Mouse (Mus musculus) retina, postnatal 1 day (tissue): ENCODE measurements at regions not wholly inside any gene's neighbourhood (a gene's known extent, or its start where the extent isn't known, plus 50 kb on each side); places are given as distances from the start of the nearest gene placed in this dataset.

Experiments
- DNase-seq: peaks from one replicate; pipeline ENCODE4 v3.0.0-alpha.2; 2012

DNA sequence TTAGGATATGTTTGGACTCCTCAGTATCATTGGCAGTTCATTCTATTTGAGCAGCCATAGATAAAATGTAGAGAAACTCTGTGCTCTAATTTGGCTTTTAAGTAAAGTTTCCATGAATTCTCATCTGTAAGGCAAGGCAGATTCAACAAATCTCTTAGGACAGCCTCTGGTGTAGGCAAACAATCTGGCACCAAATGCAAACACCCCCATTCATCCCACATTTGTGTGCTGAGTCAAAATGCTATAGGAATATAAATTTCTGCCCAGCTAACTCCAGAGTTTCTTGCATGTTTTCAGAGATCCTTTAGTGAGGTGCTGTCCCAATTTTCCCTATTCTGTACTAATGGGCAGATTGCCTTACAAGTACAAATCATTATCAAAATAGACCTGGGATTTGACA is 695.7 kb upstream of the Kif18a start:
- no peak for DNase-seq

DNA sequence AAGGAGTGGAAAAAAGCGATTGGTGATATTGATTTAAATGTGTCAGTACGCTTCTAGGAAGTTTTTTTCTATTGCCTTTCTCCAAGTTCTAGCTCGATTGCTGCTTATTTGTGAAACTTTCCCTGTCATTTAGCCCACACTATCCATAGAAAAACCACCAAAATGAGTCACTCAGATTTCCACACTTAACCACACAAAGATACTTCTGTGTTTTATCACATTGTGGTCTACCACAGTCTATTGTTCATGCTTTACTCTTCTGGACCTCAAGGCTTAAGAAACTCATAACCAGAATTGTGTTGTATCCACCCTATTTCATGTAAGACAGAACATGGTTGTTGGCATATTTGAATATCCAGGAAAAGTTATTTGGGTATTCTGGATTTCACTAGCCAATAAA is 687.0 kb upstream of the Kif18a start:
- no peak for DNase-seq

DNA sequence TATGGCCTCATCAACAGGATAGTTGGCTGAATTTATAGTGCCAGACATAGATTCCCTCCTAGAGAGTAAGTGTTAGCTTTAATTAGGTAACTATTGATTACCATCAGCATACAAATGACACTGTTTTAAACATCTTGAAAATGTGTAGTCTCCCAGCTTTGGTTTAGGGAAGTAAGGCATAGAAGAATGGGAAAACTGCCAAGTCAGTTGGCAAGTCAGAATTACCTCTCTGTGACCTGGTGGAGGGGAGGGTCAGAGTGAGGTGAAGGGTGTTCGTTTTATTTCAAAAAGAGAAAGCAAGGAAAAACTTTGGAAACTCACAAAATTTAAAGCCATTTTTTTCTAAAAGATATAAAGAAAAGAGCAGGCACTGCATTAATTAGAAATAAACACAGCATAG is 680.2 kb upstream of the Kif18a start:
- no peak for DNase-seq

DNA sequence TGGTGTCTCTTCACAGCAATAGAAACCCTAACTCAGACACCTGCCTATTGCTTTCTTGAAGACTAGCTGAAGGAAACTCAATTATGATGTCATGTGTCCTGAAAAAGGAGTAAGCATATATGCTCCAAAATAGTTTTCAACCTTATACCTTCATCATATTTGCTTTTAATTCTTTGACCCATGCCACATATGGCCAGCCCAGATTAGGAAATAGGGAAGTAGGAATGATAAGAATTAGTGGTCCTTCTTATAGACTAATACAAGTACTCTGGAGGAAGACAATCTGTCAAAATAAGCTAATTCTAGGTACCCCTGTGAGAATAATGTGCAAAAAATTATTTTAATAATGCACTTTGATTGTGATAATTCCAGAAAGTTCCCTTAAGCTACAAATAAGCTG is 661.0 kb upstream of the Kif18a start:
- no peak for DNase-seq

DNA sequence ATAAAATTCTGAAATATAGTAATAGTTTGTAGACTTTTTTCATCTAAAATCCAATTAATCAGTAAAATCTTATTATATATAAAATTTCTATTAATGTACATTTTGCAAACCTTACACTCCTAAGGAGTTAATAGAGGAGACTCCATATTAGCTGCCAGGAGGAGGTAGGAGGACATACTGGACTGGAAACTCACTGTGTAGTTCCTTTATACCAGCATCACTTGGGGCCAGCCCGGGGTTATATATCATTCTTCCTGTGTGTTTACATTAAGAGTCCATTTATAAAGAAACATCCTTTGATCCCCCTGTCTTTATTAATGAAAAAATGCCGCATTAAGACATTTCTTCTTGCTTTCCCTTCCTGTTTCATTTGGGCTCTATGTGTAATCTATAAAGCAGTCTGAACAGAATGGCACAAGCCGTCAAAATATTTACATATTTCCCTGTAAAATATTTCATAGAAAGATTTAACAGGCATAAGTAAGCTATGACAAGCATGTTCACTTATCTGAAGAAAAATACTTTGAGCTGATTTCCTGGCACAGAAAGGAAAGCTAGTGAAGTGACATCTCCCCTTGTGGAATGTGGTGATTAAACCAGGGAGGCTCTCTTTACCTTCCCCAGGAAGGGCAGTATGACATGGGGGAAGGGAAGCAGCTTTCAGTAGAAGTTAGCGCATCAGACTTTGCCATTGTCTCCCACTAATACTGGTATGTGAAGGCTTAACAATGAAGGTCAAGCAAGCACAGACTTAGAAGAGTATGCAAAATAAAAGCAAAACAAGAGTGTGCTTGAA is 658.0 kb upstream of the Kif18a start:
- peak; percentile 1 for DNase-seq

DNA sequence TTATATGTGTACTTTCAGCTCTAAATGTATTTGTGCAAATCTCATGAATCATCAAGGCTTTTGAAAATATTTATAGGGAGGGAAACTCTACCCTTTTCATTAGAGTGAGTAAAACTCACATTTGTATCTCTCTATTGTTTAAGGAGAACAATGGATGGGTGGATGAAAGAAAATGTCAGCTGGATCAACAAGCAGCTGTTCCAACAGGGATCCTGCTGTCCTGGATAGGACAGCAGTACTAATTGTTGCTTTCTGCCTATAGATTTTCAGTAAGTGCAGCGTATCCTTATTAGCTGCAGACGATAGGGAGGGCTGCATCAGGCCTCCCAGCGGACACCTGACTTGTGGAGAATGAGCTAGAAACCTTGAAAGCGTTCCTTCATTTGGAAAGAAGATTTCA is 644.9 kb upstream of the Kif18a start:
- peak; percentile 44 for DNase-seq

DNA sequence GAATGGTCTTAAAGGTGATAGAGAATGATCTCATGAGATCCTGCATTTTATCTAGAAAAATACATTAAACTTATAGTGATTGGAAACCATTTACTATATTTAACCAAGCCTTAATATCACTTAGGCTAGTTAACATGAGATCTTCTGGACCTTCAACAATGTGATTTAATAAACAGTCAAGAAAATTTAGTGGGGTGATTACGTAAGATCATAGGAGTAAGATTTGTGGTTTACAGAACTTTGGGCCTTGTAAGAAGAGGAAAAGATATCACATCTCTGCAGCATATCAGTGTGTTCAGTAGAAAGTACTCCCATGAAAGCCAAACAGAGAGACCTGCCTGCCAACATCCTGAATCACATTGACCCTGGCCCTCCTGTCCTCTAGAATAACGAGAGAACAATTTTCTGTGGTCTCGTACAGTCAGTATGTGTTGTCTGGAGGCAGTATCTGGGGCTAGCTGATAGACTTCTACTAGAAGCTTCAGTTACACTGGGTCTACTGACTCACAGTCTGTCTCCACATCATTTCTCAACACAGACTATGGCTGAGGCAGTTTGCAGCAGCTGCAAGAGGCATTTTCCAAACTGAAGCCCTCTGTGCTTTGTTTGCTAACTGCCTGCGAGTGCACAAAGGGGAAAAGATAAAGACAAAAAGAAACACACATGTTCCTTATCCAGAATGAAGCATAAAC is 619.7 kb upstream of the Kif18a start:
- peak; percentile 24 for DNase-seq

DNA sequence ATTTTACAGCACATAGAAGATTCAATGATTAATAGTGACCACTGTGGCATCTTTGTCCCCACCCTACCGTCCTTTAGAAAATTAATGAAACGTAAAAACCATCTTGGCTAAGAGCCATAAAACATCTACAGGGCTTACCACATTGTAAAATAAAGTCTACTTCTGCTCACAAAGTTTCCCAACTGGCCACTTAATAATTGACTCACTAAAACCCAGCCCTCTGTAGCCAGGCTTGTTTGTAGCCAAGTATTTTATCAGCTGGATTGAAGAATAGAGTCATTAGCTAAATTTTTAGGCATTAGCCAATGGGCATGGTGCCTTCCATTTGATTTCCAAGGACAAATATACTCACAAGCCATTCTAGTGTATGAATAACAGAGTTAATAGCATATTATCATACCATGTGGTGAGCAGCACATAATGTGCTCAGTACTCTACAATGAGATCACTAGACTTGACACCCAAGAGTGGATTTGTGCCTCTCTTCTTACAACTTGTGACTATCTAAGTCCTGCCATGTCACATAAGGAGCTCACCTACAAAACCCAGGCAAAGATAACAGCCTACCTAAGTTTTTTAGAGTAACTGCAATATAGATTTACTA is 602.7 kb upstream of the Kif18a start:
- DNase-seq, result peak; percentile 28

DNA sequence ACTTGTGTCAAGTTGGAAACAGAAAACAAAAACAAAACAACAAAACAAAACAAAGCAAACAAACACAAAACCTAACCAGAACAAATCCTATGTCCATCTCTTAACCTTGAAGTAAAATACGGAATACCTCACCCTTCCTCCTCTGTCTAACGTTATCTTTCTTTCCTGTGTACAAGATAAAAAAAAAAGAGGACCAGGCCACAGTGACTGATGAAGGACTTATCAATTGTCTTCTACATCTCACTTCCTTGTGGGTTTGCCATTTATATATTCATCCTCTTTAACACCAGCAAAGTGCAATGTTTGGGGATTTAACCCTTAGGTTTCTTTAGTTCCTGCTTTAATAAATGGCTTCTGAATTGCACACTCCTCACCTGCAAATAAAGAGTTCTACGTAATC is 599.0 kb upstream of the Kif18a start:
- DNase-seq, result no peak

DNA sequence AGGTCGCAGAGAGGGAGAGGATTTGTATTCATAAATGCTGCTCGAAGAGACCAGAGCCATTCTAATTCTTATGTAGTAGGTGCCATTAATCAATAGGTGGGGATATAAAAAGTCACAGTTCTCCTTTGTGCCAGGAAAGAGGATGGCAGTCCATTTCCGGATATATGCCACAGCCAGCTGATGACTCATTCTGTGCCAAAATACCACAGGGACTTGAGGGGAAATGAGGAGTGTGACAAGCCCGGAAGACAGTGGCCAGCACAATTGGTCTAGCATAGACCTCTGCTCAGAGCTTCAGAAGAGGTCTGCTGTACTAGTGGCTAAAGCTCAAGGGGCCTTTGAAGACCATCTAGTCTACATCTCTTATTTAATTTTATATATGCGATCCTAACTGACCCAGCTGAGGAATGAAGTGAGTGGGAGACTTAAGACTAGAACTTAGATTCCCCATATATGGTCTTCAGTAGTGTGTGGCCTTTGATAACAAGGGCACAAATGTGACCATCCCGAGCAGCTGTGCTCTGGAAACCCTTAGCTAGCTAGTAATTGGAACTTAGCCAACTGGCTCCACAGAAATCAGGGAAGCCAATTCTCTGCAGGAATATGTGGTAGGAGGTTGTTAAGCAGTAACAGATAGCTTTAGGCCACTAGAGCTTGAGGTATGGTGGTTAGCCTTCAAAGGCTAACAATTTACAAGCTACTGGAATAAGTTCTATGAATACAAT is 594.4 kb upstream of the Kif18a start:
- no peak for DNase-seq

DNA sequence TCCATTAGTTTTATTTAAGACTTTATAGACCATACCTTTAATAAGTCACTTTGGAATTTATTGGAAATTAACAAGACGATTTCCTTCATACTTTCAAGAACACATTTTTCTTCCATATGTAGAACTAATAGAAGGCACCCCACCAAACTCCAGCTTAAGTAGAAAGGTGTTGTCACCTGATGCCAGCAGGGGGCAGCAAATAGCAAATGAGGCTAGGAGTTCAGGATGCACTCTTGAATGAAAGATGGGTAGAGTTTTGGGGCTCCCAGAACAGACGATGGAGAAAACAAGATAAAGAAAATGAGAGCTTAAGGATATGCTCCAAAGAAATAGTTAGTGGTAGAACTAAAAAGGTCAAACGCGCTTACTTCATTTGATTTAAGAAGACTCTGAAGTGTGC is 590.4 kb upstream of the Kif18a start:
- peak; percentile 72 for DNase-seq

DNA sequence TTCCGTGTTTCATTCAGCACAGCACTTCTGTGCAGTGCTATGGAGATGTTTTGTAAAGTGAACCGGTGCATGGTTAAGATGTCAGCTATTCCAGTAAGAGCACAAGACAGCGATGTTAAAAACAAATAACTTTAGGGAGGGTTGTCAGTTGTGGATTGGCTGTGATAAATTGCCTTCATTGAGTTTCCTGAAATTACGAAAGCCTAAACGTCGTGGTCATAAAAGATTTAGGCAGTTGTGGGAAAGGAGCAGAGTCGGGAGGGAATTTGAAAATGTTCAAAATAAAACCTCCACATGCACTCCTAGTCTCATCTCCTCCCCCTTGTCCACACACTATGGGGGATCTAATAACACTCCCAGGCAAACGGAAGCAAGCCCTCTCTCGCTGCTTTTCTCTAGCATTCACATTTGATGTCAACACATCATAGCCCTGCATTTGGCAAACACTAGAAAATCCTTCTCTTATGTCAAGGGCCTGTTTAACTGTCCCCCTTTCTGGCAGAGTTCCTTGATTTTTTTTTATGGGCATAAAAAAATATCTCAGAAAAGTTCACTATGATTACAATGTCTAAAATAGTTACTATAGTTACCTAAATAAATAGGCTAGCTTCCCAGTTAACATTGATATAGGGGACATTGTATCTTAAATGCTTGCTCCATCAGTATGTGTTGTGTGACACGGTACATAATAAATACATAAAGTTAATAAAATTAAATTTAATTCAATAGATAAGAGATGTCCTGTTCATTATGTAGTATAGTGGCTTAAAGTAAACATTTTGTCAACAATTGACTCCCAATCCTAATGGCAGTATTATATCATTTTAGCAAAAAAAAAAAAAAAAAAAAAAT is 589.2 kb upstream of the Kif18a start:
- DNase-seq, result no peak

DNA sequence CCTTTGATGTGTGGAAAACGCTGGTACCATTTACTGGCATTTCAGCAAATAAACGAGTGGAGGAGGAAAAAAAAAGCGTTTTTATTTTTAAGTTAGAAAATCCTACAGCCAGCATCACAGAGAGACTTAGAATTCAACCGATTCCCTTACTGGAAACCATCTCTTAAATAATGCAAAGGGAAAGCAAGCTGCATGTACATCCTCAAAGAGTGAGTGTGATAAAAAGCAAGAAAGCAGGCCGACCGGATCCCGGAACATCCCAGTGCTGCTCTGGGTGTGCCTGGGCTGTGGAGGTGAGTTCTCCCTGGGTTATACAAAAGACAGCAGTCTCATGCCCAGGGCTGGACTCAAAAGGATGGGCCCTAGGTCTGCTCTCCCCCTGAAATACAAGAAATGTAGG is 579.2 kb upstream of the Kif18a start:
- DNase-seq, result no peak

DNA sequence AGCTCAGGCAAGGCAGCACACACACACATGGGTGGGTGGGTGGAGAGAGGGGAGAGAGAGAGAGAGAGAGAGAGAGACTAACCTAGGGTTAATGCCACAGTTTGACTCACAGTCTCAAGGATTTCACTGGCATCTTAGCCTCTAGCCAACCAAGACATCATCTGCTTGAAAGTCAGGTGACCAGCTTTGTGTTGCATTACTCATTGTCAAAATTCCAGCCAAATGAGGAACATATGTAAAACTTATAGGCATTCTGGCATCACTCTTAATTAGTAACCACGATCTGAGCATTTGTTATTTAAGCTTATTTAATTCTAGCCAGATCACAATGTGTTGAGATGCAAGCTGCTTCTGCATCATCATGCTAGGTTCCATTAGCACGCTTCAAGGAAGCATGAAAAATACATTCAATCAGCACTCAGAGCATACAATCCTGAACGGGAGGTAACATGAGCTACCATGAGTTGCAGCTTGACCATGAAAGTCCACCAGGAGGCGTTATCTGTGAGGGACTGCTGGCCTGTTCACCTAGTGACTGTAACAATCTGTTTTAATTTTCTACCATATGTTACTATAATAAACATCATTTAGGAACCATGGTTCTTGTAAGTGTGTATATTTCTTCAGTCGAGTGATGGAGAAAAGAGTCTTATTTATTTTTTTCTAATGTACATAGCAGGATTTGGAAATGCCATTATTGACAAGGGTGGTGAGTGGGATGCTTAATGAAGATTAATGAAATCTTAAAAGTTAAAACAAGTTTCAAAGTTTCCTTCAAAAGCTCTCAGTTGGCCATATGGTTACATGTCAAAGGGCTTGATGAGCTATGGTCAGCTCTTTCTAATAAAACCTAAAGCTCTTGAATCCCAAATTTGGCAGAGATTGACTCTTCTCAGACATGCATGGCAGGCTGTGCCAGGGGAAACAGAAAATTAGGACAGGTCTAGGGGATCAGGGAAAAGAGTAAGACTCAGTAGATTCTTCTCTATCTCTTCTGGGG is 572.4 kb upstream of the Kif18a start:
- DNase-seq, result no peak

DNA sequence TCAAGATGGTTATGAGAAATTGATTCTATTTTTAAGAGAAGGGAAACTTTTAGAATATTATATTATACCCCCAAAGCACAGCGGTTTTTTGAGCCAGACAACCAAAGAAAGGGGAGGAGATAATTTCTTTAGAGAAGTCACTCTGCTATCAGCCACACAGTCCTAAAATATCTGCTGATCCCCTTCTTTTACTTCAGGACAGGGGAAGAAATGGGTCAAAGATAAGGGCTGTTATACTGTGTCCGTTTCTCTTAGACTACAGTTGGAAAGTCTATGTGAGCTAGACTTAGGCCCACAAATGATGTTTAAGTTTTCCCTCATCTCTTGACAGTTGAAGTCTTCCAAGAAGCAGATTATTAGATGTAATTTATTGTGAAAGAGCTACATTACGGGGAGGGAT is 538.5 kb upstream of the Kif18a start:
- DNase-seq, result no peak

DNA sequence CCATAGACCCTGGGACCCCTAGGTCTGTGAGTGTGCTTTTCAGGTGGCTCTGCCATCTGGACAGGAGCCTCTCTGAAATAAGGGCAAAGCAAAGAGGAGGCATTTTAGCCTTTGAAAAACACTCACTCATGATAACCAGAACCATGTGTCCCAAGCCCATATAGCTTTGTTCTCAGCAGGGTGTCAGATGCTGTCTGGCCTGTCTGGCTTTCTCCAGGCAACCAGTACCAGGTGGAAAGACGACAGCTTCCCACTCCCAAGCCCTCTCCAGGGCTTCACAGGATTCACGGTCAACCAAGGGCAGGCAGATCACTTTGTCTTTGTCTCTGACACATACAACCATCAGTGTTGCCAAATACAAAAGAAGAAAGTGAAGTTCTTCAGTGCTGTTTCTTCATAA is 537.0 kb upstream of the Kif18a start:
- DNase-seq, result no peak

DNA sequence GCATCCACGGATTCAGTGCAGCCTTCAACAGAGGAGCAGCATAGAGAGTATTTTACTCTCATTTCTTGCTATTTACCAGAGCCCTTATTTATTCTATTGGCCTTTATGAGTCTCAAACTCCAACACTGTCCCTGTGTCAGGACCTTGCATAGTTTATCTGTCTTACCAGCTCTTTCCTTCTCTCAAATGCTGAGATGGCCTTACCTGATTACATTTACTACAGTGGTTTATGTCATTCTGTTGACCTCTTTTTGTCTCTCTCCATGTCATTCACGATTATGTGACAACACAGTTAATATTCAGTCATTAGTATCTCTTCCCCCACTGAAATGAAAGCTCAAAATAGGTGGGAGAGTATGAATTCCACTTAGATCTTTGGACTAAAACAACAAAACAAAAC is 535.7 kb upstream of the Kif18a start:
- no peak for DNase-seq

DNA sequence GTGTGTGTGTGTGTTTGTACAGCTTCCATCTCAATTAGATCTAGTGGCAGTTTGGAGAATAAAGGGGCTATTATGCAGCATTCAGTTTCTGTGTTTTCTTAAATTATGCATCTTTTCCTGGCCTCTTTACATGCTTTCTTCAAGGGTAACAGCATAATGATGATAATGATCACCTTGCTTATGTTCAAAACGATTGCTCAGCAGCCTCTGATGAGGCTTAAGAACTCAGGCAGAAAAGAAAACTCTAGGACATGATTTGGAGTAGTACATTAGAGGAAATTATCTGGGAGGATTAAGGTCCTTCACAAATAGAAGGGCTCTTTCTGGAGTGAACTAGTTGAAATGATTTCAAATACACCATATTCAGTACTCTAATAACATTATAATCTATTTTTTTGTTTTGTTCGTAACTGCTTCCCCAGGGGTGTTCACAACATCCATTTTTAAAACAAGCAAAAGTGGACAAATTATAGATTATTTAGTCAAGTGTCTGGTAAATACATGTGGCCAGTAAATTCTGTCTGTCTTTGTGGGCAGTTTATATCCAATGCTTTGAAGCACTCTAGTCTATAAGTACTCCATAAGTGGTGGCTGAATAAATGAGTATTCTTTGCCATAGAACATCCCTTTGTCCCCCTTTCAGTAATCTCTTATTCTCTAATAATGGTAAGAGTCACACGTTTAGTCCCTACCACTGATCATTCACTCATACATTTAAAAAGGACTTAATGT is 526.9 kb upstream of the Kif18a start:
- peak; percentile 14 for DNase-seq

DNA sequence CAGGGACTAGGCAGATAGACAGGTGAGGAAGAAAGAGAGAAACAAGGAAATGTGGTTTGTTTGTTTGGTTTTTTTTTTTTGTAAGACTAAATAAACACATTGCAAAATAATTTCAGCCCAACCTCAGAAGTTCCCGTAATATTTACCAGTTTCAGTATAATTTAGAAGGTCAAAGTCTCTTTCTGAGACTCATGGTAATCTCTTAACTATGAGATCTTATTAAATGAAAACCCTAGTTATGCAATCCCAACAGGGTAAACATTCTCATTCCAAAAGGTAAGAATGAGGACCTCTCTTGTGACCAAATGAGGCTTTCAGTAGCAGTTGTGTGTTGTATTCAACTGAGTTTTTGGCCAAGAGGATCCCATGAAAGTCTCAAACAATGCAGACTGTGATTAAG is 524.7 kb upstream of the Kif18a start:
- no peak for DNase-seq

DNA sequence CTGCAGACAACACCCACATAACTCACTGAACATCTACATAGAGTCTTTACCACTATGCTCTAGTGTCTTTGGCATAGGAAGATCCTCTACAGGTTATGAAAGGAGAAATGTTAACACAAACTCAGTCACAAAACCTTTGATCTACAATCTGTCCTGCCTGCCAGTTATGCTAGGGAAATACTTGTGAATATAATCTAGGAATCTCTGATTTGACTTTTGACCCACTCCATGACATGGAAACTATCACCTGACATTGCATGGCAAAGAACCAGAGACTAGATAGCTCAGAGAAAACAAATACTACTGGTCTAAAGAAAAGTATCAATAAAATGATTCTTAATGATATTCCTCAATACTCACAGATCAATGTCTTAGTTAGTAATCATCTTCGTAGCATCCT is 524.3 kb upstream of the Kif18a start:
- no peak for DNase-seq

DNA sequence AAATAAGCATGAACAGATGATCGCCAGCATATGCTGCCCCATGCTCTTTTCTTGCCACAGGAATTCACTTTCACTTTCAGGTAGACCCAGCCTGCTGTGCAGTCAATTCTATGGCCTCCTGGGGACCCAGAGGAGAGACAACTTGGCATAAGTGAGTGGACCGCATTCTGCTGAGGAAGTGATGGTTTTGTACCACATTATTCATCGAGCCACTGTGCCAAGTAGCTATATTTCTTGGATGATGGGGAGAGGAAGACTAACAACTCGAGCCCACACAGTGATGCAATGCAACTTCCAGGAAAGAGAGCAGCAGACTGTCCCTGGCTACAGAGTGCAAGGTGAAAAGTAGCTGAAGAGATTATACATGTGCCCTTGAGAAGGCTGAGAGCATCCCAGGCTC is 515.8 kb upstream of the Kif18a start:
- DNase-seq, result no peak
